Mouse (Mus musculus) neural tube, embryonic 12.5 days (tissue): ENCODE measurements around the gene Pik3ca. TPM values are rescaled to one million over a fixed set of nuclear protein-coding genes. Genes with fewer than 3 reads are reported as not detected.
A peak's percentile ranks its signal among the peaks of the same experiment; 100 is the strongest.

Source experiments
- ATAC-seq: fragments of 200-750 bp; cut with Nextera tagmentation; 2 replicates; pipeline ENCODE4 v1.8.0; 2017; ENCODE audit warnings: low read depth, mild to moderate bottlenecking, moderate TSS enrichment, moderate library complexity; ENCODE audit not compliant: low FRiP score
- H3K27ac ChIP-seq: fragments of 300-500 bp; sonication (generic); 2 replicates; pipeline ENCODE4 v1.5.1; 2016
- H3K27me3 ChIP-seq: fragments of 300-500 bp; sonication (generic); replicated peaks from 2 replicates; pipeline ENCODE4 v1.6.1; 2016; ENCODE audit warnings: mild to moderate bottlenecking
- H3K36me3 ChIP-seq: fragments of 300-500 bp; sonication (generic); 2 replicates; pipeline ENCODE4 v1.6.1; 2016; ENCODE audit warnings: mild to moderate bottlenecking
- H3K4me1 ChIP-seq: fragments of 300-500 bp; sonication (generic); 2 replicates; pipeline ENCODE4 v1.6.1; 2016
- H3K4me2 ChIP-seq: fragments of 300-500 bp; sonication (generic); replicated peaks from 2 replicates; pipeline ENCODE4 v1.6.1; 2016; ENCODE audit warnings: mild to moderate bottlenecking
- H3K4me3 ChIP-seq: fragments of 300-500 bp; sonication (generic); 2 replicates; pipeline ENCODE4 v1.5.1; 2016
- H3K9ac ChIP-seq: fragments of 300-500 bp; sonication (generic); 2 replicates; pipeline ENCODE4 v1.6.1; 2016; ENCODE audit warnings: mild to moderate bottlenecking
- H3K9me3 ChIP-seq: fragments of 300-500 bp; sonication (generic); 2 replicates; pipeline ENCODE4 v1.6.1; 2016; ENCODE audit warnings: mild to moderate bottlenecking
- WGBS: fragments of 180-500 bp; shearing (Covaris S2); methylation state at CpG from one replicate; pipeline ENCODE4 v1.1.7; 2016; 5-methylcytosine and 5-hydroxymethylcytosine counted together
- polyA plus RNA-seq: library from polyadenylated mRNA; unstranded; fragments of >200 nt; fragmentation: Nextera tagmentation; extraction: Ambion mirVana; gene quantifications from 2 replicates; pipeline ENCODE4 v1.2.1, GENCODE M21; 2016

Gene Pik3ca
- polyA plus RNA-seq, 1 experiment from 2014 or later: 15.7 TPM

- H3K4me2 ChIP-seq: no peak overlapping the region
- WGBS: 85% methylated on average over 2 of the region's 2 CpGs
- H3K36me3 ChIP-seq: no peaks in the 10 kb centered on the region
- no peak overlapping the region for H3K27ac ChIP-seq
- H3K9ac ChIP-seq: no peak overlapping the region
- no peaks in the 10 kb centered on the region for H3K27me3 ChIP-seq
- H3K4me3 ChIP-seq: no peak overlapping the region
- no peaks in the 10 kb centered on the region for H3K4me1 ChIP-seq
- ATAC-seq: no peak
- H3K9me3 ChIP-seq: no peaks in the 10 kb centered on the region
These were observed 32.9 kb downstream of the Pik3ca start for GRCm38 (mm10) chr3:32430394-32430793.

DNA sequence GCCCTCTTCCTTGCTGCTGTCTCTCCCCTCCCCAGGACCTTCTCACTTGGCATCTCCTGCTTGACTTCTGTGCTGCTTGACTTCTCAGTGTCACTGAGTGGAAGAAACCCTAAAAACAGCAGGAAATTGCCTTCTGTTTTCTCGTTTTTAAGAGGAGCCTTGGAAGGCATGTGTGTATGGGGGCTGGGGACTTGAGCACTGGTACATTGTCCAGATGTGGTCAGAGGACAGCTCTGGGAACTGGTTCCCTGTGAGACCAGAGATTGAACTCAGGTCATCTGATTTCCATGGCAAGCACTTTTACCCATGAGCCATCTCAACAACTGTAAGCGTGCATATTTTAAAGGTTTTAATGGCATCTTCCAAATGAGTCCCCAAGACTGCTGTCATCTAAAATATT, 36.5 kb downstream of the Pik3ca start:
- H3K4me1 ChIP-seq: no peaks in the 10 kb centered on the region
- H3K4me2 ChIP-seq: no peak overlapping the region
- no peaks in the 10 kb centered on the region for H3K27me3 ChIP-seq
- no peak for ATAC-seq
- H3K4me3 ChIP-seq: no peak overlapping the region
- no peak overlapping the region for H3K9ac ChIP-seq
- H3K36me3 ChIP-seq: peaks cover 21% of the 10 kb centered on the region
- H3K9me3 ChIP-seq: no peaks in the 10 kb centered on the region
- H3K27ac ChIP-seq: no peak overlapping the region
- 84% methylated on average over 2 of the region's 2 CpGs for WGBS

GRCm38 (mm10) chr3:32436101-32436500, 38.6 kb downstream of the Pik3ca start:
- Histone ChIP-seq H3K4me2 (no peak overlapping the region), H3K36me3 (peaks cover 38% of the 10 kb centered on the region), H3K9ac (no peak overlapping the region), H3K4me3 (no peak overlapping the region), H3K9me3 (no peaks in the 10 kb centered on the region), H3K27ac (no peak overlapping the region), H3K4me1 (no peaks in the 10 kb centered on the region), H3K27me3 (no peaks in the 10 kb centered on the region)
- 89% methylated on average over 11 of the region's 11 CpGs for WGBS
- no peak for ATAC-seq

DNA sequence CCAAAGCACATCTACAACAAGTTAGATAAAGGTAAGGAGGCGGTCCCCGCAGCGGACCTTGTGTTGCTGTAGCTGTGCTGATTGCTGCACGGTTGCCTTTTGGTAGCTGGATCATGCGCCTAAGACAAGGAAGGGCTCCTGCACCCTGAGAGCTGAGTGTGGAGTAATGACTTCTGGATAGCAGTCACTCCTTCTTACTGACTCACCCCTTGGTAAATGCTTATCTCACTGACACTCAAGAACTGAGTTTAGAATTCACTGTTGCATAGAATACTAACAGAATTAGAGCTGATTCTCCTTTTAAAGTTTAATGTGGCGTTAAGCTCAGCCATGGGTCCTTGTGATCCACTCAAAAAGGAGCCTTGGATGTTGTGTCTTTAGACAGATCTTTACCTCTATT, 39.8 kb downstream of the Pik3ca start:
- ATAC-seq: no peak
- no peak overlapping the region for H3K4me2 ChIP-seq
- no peak overlapping the region for H3K9ac ChIP-seq
- H3K9me3 ChIP-seq: no peaks in the 10 kb centered on the region
- H3K27ac ChIP-seq: no peak overlapping the region
- H3K4me1 ChIP-seq: no peaks in the 10 kb centered on the region
- WGBS: 96% methylated on average over 6 of the region's 6 CpGs
- H3K27me3 ChIP-seq: no peaks in the 10 kb centered on the region
- H3K4me3 ChIP-seq: no peak overlapping the region
- H3K36me3 ChIP-seq: peaks cover 48% of the 10 kb centered on the region

GRCm38 (mm10) chr3:32437820-32438219, 40.3 kb downstream of the Pik3ca start:
- H3K9ac ChIP-seq: no peak overlapping the region
- no peak for ATAC-seq
- no peak overlapping the region for H3K27ac ChIP-seq
- no peak overlapping the region for H3K4me3 ChIP-seq
- H3K4me1 ChIP-seq: no peaks in the 10 kb centered on the region
- no peaks in the 10 kb centered on the region for H3K27me3 ChIP-seq
- H3K4me2 ChIP-seq: no peak overlapping the region
- H3K9me3 ChIP-seq: no peaks in the 10 kb centered on the region
- WGBS: 93% methylated on average over 6 of the region's 6 CpGs
- H3K36me3 ChIP-seq: peaks cover 54% of the 10 kb centered on the region

GRCm38 (mm10) chr3:32438716-32439115, 41.2 kb downstream of the Pik3ca start:
- WGBS: 88% methylated on average over 4 of the region's 4 CpGs
- Histone ChIP-seq H3K4me2 (no peak overlapping the region), H3K9ac (no peak overlapping the region), H3K4me3 (no peak overlapping the region), H3K36me3 (peaks cover 58% of the 10 kb centered on the region), H3K9me3 (no peaks in the 10 kb centered on the region), H3K27ac (no peak overlapping the region), H3K4me1 (no peaks in the 10 kb centered on the region), H3K27me3 (no peaks in the 10 kb centered on the region)
- no peak for ATAC-seq

DNA sequence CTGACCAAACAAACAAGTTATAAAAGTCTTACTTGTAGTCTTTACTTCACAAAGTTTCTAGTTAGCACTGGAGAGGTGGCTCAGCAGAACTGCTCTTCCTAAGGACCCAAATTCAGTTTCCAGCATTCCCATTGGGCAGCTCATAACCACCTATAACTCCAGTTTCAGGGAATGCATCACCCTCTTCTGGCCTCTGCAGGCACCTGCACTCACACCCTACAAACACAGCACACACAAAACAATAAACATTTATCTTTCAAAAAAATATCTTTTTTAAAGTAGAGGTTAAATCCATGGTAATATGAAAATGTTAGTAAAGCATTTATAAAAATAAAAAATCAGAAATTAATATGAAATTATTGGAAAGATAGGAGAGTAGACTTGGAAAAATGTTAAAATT, 44.2 kb downstream of the Pik3ca start:
- Histone ChIP-seq H3K36me3 (peaks cover 70% of the 10 kb centered on the region), H3K4me2 (no peak overlapping the region), H3K9ac (no peak overlapping the region), H3K27ac (no peak overlapping the region), H3K9me3 (no peaks in the 10 kb centered on the region), H3K4me3 (no peak overlapping the region), H3K27me3 (no peaks in the 10 kb centered on the region), H3K4me1 (no peaks in the 10 kb centered on the region)
- no peak for ATAC-seq

DNA sequence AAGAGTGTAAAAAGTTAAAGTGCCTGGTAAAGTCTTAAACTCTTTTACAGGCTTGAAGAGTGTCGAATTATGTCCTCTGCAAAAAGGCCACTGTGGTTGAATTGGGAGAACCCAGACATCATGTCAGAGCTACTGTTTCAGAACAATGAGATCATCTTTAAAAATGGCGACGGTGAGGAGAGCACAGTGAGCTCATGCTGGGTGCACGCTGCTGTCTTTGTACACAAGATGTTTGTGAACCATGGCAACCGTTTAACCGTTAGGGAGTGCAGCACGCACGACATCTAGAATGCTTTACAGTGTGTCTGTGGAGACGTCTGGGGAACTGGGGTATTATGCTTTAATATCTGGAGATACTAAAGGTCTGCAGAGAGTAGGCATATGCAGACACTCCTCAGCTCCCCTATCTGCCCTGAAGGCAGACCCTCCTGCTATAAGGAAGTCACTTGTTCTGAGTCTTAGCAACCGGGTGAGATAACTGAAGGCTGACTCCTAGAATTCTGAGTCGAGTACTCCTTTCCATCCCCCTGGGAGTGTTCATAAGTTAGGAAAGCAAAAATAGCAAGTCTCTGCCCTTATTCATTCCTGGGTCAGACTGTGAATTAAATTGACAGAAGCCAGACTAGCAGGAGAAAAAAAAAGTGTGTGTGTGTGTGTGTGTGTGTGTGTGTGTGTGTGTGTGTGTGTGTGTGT, 57.0 kb downstream of the Pik3ca start:
- Histone ChIP-seq H3K4me1 (no peaks in the 10 kb centered on the region), H3K9ac (no peak overlapping the region), H3K27me3 (no peaks in the 10 kb centered on the region), H3K27ac (no peak overlapping the region), H3K4me2 (no peak overlapping the region), H3K9me3 (no peaks in the 10 kb centered on the region), H3K4me3 (no peak overlapping the region), H3K36me3 (peaks cover 62% of the 10 kb centered on the region)
- WGBS: 63% methylated on average over 11 of the region's 11 CpGs
- peak; percentile 63 for ATAC-seq

GRCm38 (mm10) chr3:32459777-32460176, 62.3 kb downstream of the Pik3ca start:
- no peak overlapping the region for H3K9ac ChIP-seq
- no peak overlapping the region for H3K4me2 ChIP-seq
- H3K27ac ChIP-seq: no peak overlapping the region
- H3K27me3 ChIP-seq: no peaks in the 10 kb centered on the region
- ATAC-seq: no peak
- peaks cover 79% of the 10 kb centered on the region for H3K36me3 ChIP-seq
- no peaks in the 10 kb centered on the region for H3K4me1 ChIP-seq
- H3K9me3 ChIP-seq: no peaks in the 10 kb centered on the region
- 67% methylated on average over 4 of the region's 4 CpGs for WGBS
- no peak overlapping the region for H3K4me3 ChIP-seq

DNA sequence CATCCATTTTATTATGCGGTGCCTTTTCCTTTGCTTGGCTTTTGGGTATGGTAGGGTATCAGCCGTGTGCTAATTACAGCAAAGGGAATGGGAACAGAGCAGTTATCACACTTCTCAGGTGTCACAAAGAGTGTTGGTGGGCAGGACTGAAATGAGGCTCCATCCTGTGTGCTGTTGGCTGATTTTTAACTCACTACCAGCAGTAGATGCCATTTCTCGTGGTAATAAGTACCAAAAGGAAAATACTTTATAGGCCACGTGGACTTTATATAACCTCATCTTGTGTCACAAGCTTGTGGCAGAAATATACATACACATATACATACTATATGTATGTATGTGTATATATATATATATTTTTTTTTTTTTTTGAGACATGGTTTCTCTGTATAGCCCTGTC, 69.8 kb downstream of the Pik3ca start:
- H3K27ac ChIP-seq: no peak overlapping the region
- no peaks in the 10 kb centered on the region for H3K27me3 ChIP-seq
- H3K4me1 ChIP-seq: 0 out of 2 replicates have a peak, but pooled peaks cover 3% of the 10 kb centered on the region
- no peak for ATAC-seq
- no peak overlapping the region for H3K9ac ChIP-seq
- no peaks in the 10 kb centered on the region for H3K9me3 ChIP-seq
- 94% methylated on average over 4 of the region's 4 CpGs for WGBS
- H3K36me3 ChIP-seq: peaks cover 14% of the 10 kb centered on the region
- H3K4me3 ChIP-seq: no peak overlapping the region
- no peak overlapping the region for H3K4me2 ChIP-seq

DNA sequence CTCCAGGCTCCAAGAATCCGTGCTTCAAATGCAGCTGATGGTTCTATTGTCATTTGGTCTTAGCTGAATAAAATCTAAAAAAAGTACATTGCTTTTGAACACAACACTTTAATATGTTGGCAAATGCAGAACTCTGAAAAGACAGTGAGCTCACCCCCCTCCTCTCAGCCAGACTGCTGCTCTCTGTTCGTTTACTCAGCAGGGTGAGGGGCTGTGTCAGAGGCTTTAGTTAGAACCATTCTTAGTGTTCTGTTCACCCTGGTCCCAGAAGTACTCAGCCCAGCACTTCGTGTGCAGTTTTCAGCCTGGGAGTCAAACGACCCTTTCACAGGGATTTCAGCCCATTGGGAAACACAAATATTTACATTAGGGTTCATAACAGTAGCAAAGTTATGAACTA, 70.9 kb downstream of the Pik3ca start:
- Histone ChIP-seq H3K9ac (no peak overlapping the region), H3K9me3 (no peaks in the 10 kb centered on the region), H3K4me3 (no peak overlapping the region), H3K27me3 (no peaks in the 10 kb centered on the region), H3K4me1 (0 out of 2 replicates have a peak, but pooled peaks cover 3% of the 10 kb centered on the region), H3K27ac (no peak overlapping the region), H3K4me2 (no peak overlapping the region), H3K36me3 (peaks cover 4% of the 10 kb centered on the region; the same call in 1 of the 2 replicates)
- no peak for ATAC-seq
- WGBS: 78% methylated on average over 4 of the region's 4 CpGs

- Histone ChIP-seq H3K27ac (no peak overlapping the region), H3K4me1 (0 out of 2 replicates have a peak, but pooled peaks cover 3% of the 10 kb centered on the region), H3K9ac (no peak overlapping the region), H3K9me3 (no peaks in the 10 kb centered on the region), H3K4me2 (no peak overlapping the region), H3K4me3 (no peak overlapping the region), H3K27me3 (no peaks in the 10 kb centered on the region), H3K36me3 (no peaks in the 10 kb centered on the region)
- WGBS: 72% methylated on average over 7 of the region's 7 CpGs
- no peak for ATAC-seq
These were observed 73.0 kb downstream of the Pik3ca start for GRCm38 (mm10) chr3:32470449-32470848.

GRCm38 (mm10) chr3:32471098-32471497, 73.6 kb downstream of the Pik3ca start:
- Histone ChIP-seq H3K36me3 (no peaks in the 10 kb centered on the region), H3K27ac (no peak overlapping the region), H3K27me3 (no peaks in the 10 kb centered on the region), H3K9ac (no peak overlapping the region), H3K4me3 (no peak overlapping the region), H3K4me1 (0 out of 2 replicates have a peak, but pooled peaks cover 3% of the 10 kb centered on the region), H3K9me3 (no peaks in the 10 kb centered on the region), H3K4me2 (no peak overlapping the region)
- 83% methylated on average over 6 of the region's 6 CpGs for WGBS
- ATAC-seq: no peak
